Mouse (Mus musculus): ENCODE measurements around the gene Cyp1a2. TPM values are rescaled to one million over a fixed set of nuclear protein-coding genes. Genes with fewer than 3 reads are reported as not detected.

Cyp1a2 gene
- total and polyA plus RNA-seq, 3 experiments: not detected

GRCm38 (mm10) chr9:57706496-57706895 is 23.0 kb upstream of the Cyp1a2 start:
- Histone ChIP-seq H3K4me3 (replicated peaks in 1 of 3; ENCODE audit: low read depth in 2 of 3, low read length in 2 of 3, poor library complexity in 1 of 3) (no peak overlapping the region), H3K9ac (ENCODE audit: insufficient read depth, low read depth) (no peak overlapping the region), H3K36me3 (replicated peaks in 1 of 2; ENCODE audit: control insufficient read depth in 1 of 2, insufficient read depth in 1 of 2, low read length in 1 of 2) (peaks cover 0 to 11% of the 10 kb centered on the region in 2 experiments), H3K4me2 (ENCODE audit: insufficient read depth, low read depth, poor library complexity, severe bottlenecking) (no peak overlapping the region), H3K27ac (ENCODE audit: insufficient read depth, low read depth) (no peak overlapping the region), H3K4me1 (ENCODE audit: control insufficient read depth in 1 of 2, insufficient read depth in 2 of 2) (peaks cover 0 to 12% of the 10 kb centered on the region in 2 experiments; a peak in 1 of 4 replicates), H3K79me2 (replicated peaks; ENCODE audit: control insufficient read depth, extremely low read depth, insufficient read depth, poor library complexity, severe bottlenecking) (peaks cover 21% of the 10 kb centered on the region), H3K27me3 (replicated peaks) (peaks cover 27% of the 10 kb centered on the region), H3K9me3 (replicated peaks; ENCODE audit: low read length) (peaks cover 7% of the 10 kb centered on the region)
- no peak for DNase-seq (ENCODE audit: extremely low read depth)
- in situ Hi-C loops (cut with MboI; ENCODE audit: low pct_ligation_motif_present, low pct_unique_long_range_greater_than_20kb, low sequenced_read_pairs) (no loop called here), dilution Hi-C loops (cut with MboI; ENCODE audit: extremely low pct_ligation_motif_present, extremely low pct_unique_long_range_greater_than_20kb, low sequenced_read_pairs) (no loop called here)
- TF ChIP-seq ZMIZ1 (IDR thresholded peaks at IDR 0.05; ENCODE audit: low read depth, low read length) (no peak), USF2 (conservative IDR thresholded peaks at IDR 0.05; ENCODE audit: low read depth, low read length) (no peak), KAT2A (IDR thresholded peaks at IDR 0.05; ENCODE audit: insufficient replicate concordance, low read length) (no peak), IRF4 (IDR thresholded peaks at IDR 0.05; ENCODE audit: low read depth, low read length) (no peak), UBTF (IDR thresholded peaks at IDR 0.05; ENCODE audit: low read depth, low read length) (no peak)

GRCm38 (mm10) chr9:57698466-57699150 is 15.1 kb upstream of the Cyp1a2 start:
- no peak overlapping the region for H3K4me2 ChIP-seq (ENCODE audit: insufficient read depth, low read depth, poor library complexity, severe bottlenecking)
- in situ Hi-C loops (cut with MboI; ENCODE audit: low pct_ligation_motif_present, low pct_unique_long_range_greater_than_20kb, low sequenced_read_pairs) (no loop called here), dilution Hi-C loops (cut with MboI; ENCODE audit: extremely low pct_ligation_motif_present, extremely low pct_unique_long_range_greater_than_20kb, low sequenced_read_pairs) (no loop called here)
- peak; percentile 13 for DNase-seq (ENCODE audit: extremely low read depth)
- H3K27ac ChIP-seq (ENCODE audit: insufficient read depth, low read depth): no peak overlapping the region
- no peak overlapping the region for H3K9ac ChIP-seq (ENCODE audit: insufficient read depth, low read depth)
- no peaks in the 10 kb centered on the region for H3K9me3 ChIP-seq (replicated peaks; ENCODE audit: low read length)
- no peak overlapping the region for H3K4me3 ChIP-seq (replicated peaks in 1 of 3; ENCODE audit: low read depth in 2 of 3, low read length in 2 of 3, poor library complexity in 1 of 3)
- H3K4me1 ChIP-seq (ENCODE audit: control insufficient read depth in 1 of 2, insufficient read depth in 2 of 2): 0 out of 4 replicates have a peak, but pooled peaks cover 0 to 2% of the 10 kb centered on the region in 2 experiments
- H3K36me3 ChIP-seq (replicated peaks in 1 of 2; ENCODE audit: control insufficient read depth in 1 of 2, insufficient read depth in 1 of 2, low read length in 1 of 2): no peaks in the 10 kb centered on the region
- TF ChIP-seq UBTF (IDR thresholded peaks at IDR 0.05; ENCODE audit: low read depth, low read length): no peak
- no peak for TF ChIP-seq NRF1 (IDR thresholded peaks at IDR 0.05; ENCODE audit: low read depth, low read length)
- H3K79me2 ChIP-seq (replicated peaks; ENCODE audit: control insufficient read depth, extremely low read depth, insufficient read depth, poor library complexity, severe bottlenecking): no peaks in the 10 kb centered on the region
- peaks cover 63% of the 10 kb centered on the region for H3K27me3 ChIP-seq (replicated peaks)

- H3K9ac ChIP-seq (ENCODE audit: insufficient read depth, low read depth): no peak overlapping the region
- DNase-seq (ENCODE audit: extremely low read depth): no peak
- no peak overlapping the region for H3K27ac ChIP-seq (ENCODE audit: insufficient read depth, low read depth)
- no peaks in the 10 kb centered on the region for H3K9me3 ChIP-seq (replicated peaks; ENCODE audit: low read length)
- no peaks in the 10 kb centered on the region for H3K36me3 ChIP-seq (replicated peaks in 1 of 2; ENCODE audit: control insufficient read depth in 1 of 2, insufficient read depth in 1 of 2, low read length in 1 of 2)
- dilution Hi-C loops (cut with MboI; ENCODE audit: extremely low pct_ligation_motif_present, extremely low pct_unique_long_range_greater_than_20kb, low sequenced_read_pairs): no loop called here
- no peaks in the 10 kb centered on the region for H3K79me2 ChIP-seq (replicated peaks; ENCODE audit: control insufficient read depth, extremely low read depth, insufficient read depth, poor library complexity, severe bottlenecking)
- no peak overlapping the region for H3K4me3 ChIP-seq (replicated peaks in 1 of 3; ENCODE audit: low read depth in 2 of 3, low read length in 2 of 3, poor library complexity in 1 of 3)
- TF ChIP-seq JUND (conservative IDR thresholded peaks at IDR 0.05; ENCODE audit: low read depth, low read length): no peak
- TF ChIP-seq PAX5 (IDR thresholded peaks at IDR 0.05; ENCODE audit: low read length): no peak
- TF ChIP-seq ZKSCAN1 (IDR thresholded peaks at IDR 0.05; ENCODE audit: borderline replicate concordance, low read depth, low read length): no peak
- TF ChIP-seq SMC3 (IDR thresholded peaks at IDR 0.05; ENCODE audit: low read depth, low read length): no peak
- no peak for TF ChIP-seq KAT2A (IDR thresholded peaks at IDR 0.05; ENCODE audit: insufficient replicate concordance, low read length)
- TF ChIP-seq MAX (IDR thresholded peaks at IDR 0.05; ENCODE audit: low read length): no peak
- TF ChIP-seq CHD1 (IDR thresholded peaks at IDR 0.05; ENCODE audit: low read depth, low read length): no peak
- TF ChIP-seq MEF2A (IDR thresholded peaks at IDR 0.05; ENCODE audit: borderline replicate concordance, low read depth, low read length): no peak
- TF ChIP-seq IRF4 (IDR thresholded peaks at IDR 0.05; ENCODE audit: low read depth, low read length): no peak
- no peak for TF ChIP-seq USF1 (IDR thresholded peaks at IDR 0.05; ENCODE audit: low read depth, low read length)
- TF ChIP-seq ELF1 (IDR thresholded peaks at IDR 0.05; ENCODE audit: low read depth, low read length): no peak
- TF ChIP-seq MXI1 (IDR thresholded peaks at IDR 0.05; ENCODE audit: low read depth, low read length): no peak
- no peak for TF ChIP-seq USF2 (conservative IDR thresholded peaks at IDR 0.05; ENCODE audit: low read depth, low read length)
- no peak for TF ChIP-seq BHLHE40 (IDR thresholded peaks at IDR 0.05; ENCODE audit: low read depth, low read length)
- no peak for TF ChIP-seq NRF1 (IDR thresholded peaks at IDR 0.05; ENCODE audit: low read depth, low read length)
- no peak for TF ChIP-seq EP300 (IDR thresholded peaks at IDR 0.05; ENCODE audit: low read length)
- H3K27me3 ChIP-seq (replicated peaks): peaks cover 60% of the 10 kb centered on the region
- no peak overlapping the region for H3K4me2 ChIP-seq (ENCODE audit: insufficient read depth, low read depth, poor library complexity, severe bottlenecking)
- H3K4me1 ChIP-seq (ENCODE audit: control insufficient read depth in 1 of 2, insufficient read depth in 2 of 2): 0 out of 4 replicates have a peak, but pooled peaks cover 0 to 2% of the 10 kb centered on the region in 2 experiments
- in situ Hi-C loops (cut with MboI; ENCODE audit: low pct_ligation_motif_present, low pct_unique_long_range_greater_than_20kb, low sequenced_read_pairs): no loop called here
These were observed 13.9 kb upstream of the Cyp1a2 start for GRCm38 (mm10) chr9:57697380-57697779.

All from CH12.LX (cell line).